In genomic region chr17:65799353-65799752, GRCm38 (mm10) we compare ENCODE assay signal across 19 mouse cellular contexts. TPM values are rescaled to one million over a fixed set of nuclear protein-coding genes. Genes with fewer than 3 reads are reported as not detected.
DNase-seq lines count a peak whose midpoint lies in the region; ATAC-seq and TF ChIP-seq lines count a peak whose summit lies in the region.
"Had no signal": no experiment of that assay in that cellular context is flagged by ENCODE, and none has a peak within 500 bp of the region (broad histone marks: within the 10 kb centered on the region; RNA-seq: fewer than 3 reads in every experiment).

No protein-coding gene starts in this region.

- H3K4me1 ChIP-seq in heart, embryonic 11.5 days (ENCODE audit: control insufficient read depth, insufficient read depth, low read length), result peaks cover 11% of the 10 kb centered on the region
- peaks cover 31% of the 10 kb centered on the region for H3K4me1 ChIP-seq in liver, embryonic 12.5 days
- peaks cover 4 to 11% of the 10 kb centered on the region in 2 experiments for H3K4me1 ChIP-seq in MEL (ENCODE audit: control insufficient read depth in 1 of 2, insufficient read depth in 2 of 2, low read length in 2 of 2)

- no peak overlapping the region for H3K9ac ChIP-seq in heart, embryonic 11.5 days (ENCODE audit: low read depth, low read length)
- H3K9ac ChIP-seq in liver, embryonic 12.5 days, result peak overlapping the region; percentile 12; the same call in 1 of the 2 replicates
- no peak overlapping the region for H3K9ac ChIP-seq in MEL (ENCODE audit: control insufficient read depth, low read depth, low read length, poor library complexity, severe bottlenecking)
- H3K9ac ChIP-seq: embryonic facial prominence, embryonic 13.5 days; forebrain, embryonic 12.5 days; heart, embryonic 13.5 days; hindbrain, embryonic 14.5 days; intestine, embryonic 15.5 days had no signal

- TF ChIP-seq EP300 in MEL (IDR thresholded peaks at IDR 0.05; ENCODE audit: low read depth in 1 of 2, low read length in 2 of 2), result no peak

- peak overlapping the region; percentile 8; the same call in 1 of the 2 replicates for H3K4me2 ChIP-seq in heart, embryonic 11.5 days
- H3K4me2 ChIP-seq in liver, embryonic 12.5 days, result 0 out of 2 replicates have a peak overlapping the region, but pooled peaks have one; percentile 18
- H3K4me2 ChIP-seq: embryonic facial prominence, embryonic 13.5 days; forebrain, embryonic 12.5 days; heart, embryonic 13.5 days; hindbrain, embryonic 14.5 days; intestine, embryonic 15.5 days had no signal

- no peak overlapping the region for H3K27ac ChIP-seq in heart, embryonic 11.5 days (ENCODE audit: low read depth, low read length)
- H3K27ac ChIP-seq in liver, embryonic 12.5 days, result no peak overlapping the region
- H3K27ac ChIP-seq in MEL (ENCODE audit: control insufficient read depth, low read depth, low read length), result no peak overlapping the region
- H3K27ac ChIP-seq: embryonic facial prominence, embryonic 13.5 days; forebrain, embryonic 12.5 days; heart, embryonic 13.5 days; hindbrain, embryonic 10.5 days; hindbrain, embryonic 14.5 days; intestine, embryonic 15.5 days had no signal

- no peaks in the 10 kb centered on the region for H3K9me3 ChIP-seq in heart, embryonic 11.5 days (replicated peaks; ENCODE audit: control insufficient read depth, low read length)
- H3K9me3 ChIP-seq in liver, embryonic 12.5 days (replicated peaks), result no peaks in the 10 kb centered on the region
- H3K9me3 ChIP-seq in MEL (replicated peaks; ENCODE audit: insufficient read depth, low read length), result no peaks in the 10 kb centered on the region
- H3K9me3 ChIP-seq: embryonic facial prominence, embryonic 13.5 days; forebrain, embryonic 12.5 days; heart, embryonic 13.5 days; hindbrain, embryonic 10.5 days; intestine, embryonic 15.5 days had no signal

- no peaks in the 10 kb centered on the region for H3K27me3 ChIP-seq in heart, embryonic 11.5 days (ENCODE audit: control insufficient read depth, insufficient read depth, low read length)
- no peaks in the 10 kb centered on the region for H3K27me3 ChIP-seq in liver, embryonic 12.5 days (replicated peaks)
- no peaks in the 10 kb centered on the region for H3K27me3 ChIP-seq in MEL (ENCODE audit: control insufficient read depth in 1 of 2, insufficient read depth in 2 of 2, low read length in 2 of 2)
- H3K27me3 ChIP-seq: embryonic facial prominence, embryonic 13.5 days; forebrain, embryonic 12.5 days; heart, embryonic 13.5 days; intestine, embryonic 15.5 days had no signal

- no peak for DNase-seq in heart, adult 9 months (ENCODE audit: low spot score in 2 of 2)
- DNase-seq in liver (no peak), MEL (ENCODE audit: low read depth, low spot score) (no peak)
- DNase-seq in spleen, adult 12 weeks (ENCODE audit: low spot score), result no peak
- DNase-seq: adrenal gland, postnatal 10 days; cerebellum, adult 11-12 months; cerebellum, adult 9-10 months; cerebellum, postnatal 25 days; gastrocnemius, postnatal 25 days had no signal

- no peak for TF ChIP-seq POLR2A in MEL (IDR thresholded peaks at IDR 0.05; ENCODE audit: control insufficient read depth in 1 of 2, insufficient read depth in 1 of 2, low read depth in 1 of 2, low read length in 2 of 2, poor library complexity in 1 of 2)

- no peaks in the 10 kb centered on the region for H3K36me3 ChIP-seq in heart, embryonic 11.5 days (ENCODE audit: control insufficient read depth, insufficient read depth, low read length)
- H3K36me3 ChIP-seq in liver, embryonic 12.5 days, result peaks cover 24% of the 10 kb centered on the region
- H3K36me3 ChIP-seq in MEL (ENCODE audit: control insufficient read depth in 1 of 2, insufficient read depth in 2 of 2, low read length in 2 of 2), result peaks cover 4 to 7% of the 10 kb centered on the region in 2 experiments

- 50% methylated on average over 1 of the region's 1 CpGs for WGBS in heart, embryonic 11.5 days (ENCODE audit: insufficient replicate concordance)
- 39% methylated on average over 1 of the region's 1 CpGs for WGBS in liver, embryonic 12.5 days (ENCODE audit: insufficient replicate concordance)

- peaks cover 45% of the 10 kb centered on the region for H3K79me2 ChIP-seq in MEL (ENCODE audit: control insufficient read depth, insufficient read depth, low read length, poor library complexity)

- no peak for ATAC-seq in heart, embryonic 11.5 days (replicated peaks; ENCODE audit: insufficient number of reproducible peaks, low FRiP score, low TSS enrichment)
- ATAC-seq in liver, embryonic 12.5 days, result peak; percentile 54; the same call in 1 of the 2 replicates
- 0 out of 2 replicates have a peak, but pooled peaks have one; percentile 12 for ATAC-seq in megakaryocyte-erythroid progenitor cell, adult 5-6 weeks (replicated peaks; ENCODE audit: low FRiP score, low TSS enrichment, poor library complexity, severe bottlenecking)
- ATAC-seq: forebrain, embryonic 16.5 days; intestine, embryonic 15.5 days had no signal

- H3K4me3 ChIP-seq in heart, embryonic 11.5 days (ENCODE audit: low read depth, low read length), result no peak overlapping the region
- H3K4me3 ChIP-seq in liver, embryonic 12.5 days, result no peak overlapping the region
- no peak overlapping the region for H3K4me3 ChIP-seq in MEL (ENCODE audit: control insufficient read depth in 1 of 2, insufficient read depth in 1 of 2, low read depth in 2 of 2, low read length in 2 of 2)
- H3K4me3 ChIP-seq: embryonic facial prominence, embryonic 13.5 days; forebrain, embryonic 12.5 days; heart, embryonic 13.5 days; hindbrain, embryonic 10.5 days; intestine, embryonic 15.5 days had no signal

- no peak for TF ChIP-seq RAD21 in MEL (IDR thresholded peaks at IDR 0.05; ENCODE audit: low read depth, low read length)

- no peak for TF ChIP-seq CTCF in MEL (IDR thresholded peaks at IDR 0.05 in 2 of 3, conservative IDR thresholded peaks at IDR 0.05 in 1 of 3; ENCODE audit: control insufficient read depth in 1 of 3, insufficient read depth in 1 of 3, low read depth in 2 of 3, low read length in 3 of 3, poor library complexity in 1 of 3, severe bottlenecking in 1 of 3)

TF ChIP-seq in MEL, 35 proteins besides CTCF, POLR2A, EP300 and RAD21:
- TF ChIP-seq USF2 (IDR thresholded peaks at IDR 0.05; ENCODE audit: borderline replicate concordance in 1 of 2, insufficient read depth in 1 of 2, low read depth in 1 of 2, low read length in 2 of 2) (0 out of 4 replicates have a peak, but pooled peaks of 1 of the 2 experiments have one; percentile 6), ZMIZ1 (IDR thresholded peaks at IDR 0.05; ENCODE audit: low read depth, low read length) (no peak), MYB (IDR thresholded peaks at IDR 0.05; ENCODE audit: low read depth, low read length) (no peak), SIN3A (IDR thresholded peaks at IDR 0.05; ENCODE audit: low read length) (0 out of 2 replicates have a peak, but pooled peaks have one; percentile 12)

RNA-seq across cellular contexts. Expression of gene Ppp4r1, which starts 17.0 kb away (rescaled TPM):
- 31.4 and 36.5 TPM in 2 replicates for polyA plus RNA-seq in heart, embryonic 11.5 days (2014; fragmentation: Nextera tagmentation; extraction: Ambion mirVana)
- 17.9 and 18.1 TPM in 2 replicates for polyA plus RNA-seq in liver, embryonic 12.5 days (2016; fragmentation: Nextera tagmentation; extraction: Ambion mirVana)
- 21.8 and 27.4 TPM in 2 replicates for total RNA-seq in MEL (2012; rRNA removed)
- polyA plus RNA-seq in MEL (2012; ENCODE audit: insufficient read depth in 1 of 2, insufficient read length in 2 of 2, low read depth in 1 of 2, low replicate concordance in 2 of 2, missing spikeins in 1 of 2), result 100 to 1,000 TPM in 1 of 2 experiments, 10 to 100 TPM in 1; 34.3 to 313 TPM
- 43.6 and 60.8 TPM in 2 replicates for total RNA-seq in megakaryocyte-erythroid progenitor cell, adult 5-6 weeks (2014; fragmentation: Nextera tagmentation)
- 23.8 and 37.2 TPM in 2 replicates for total RNA-seq in megakaryocyte-erythroid progenitor cell, adult 5-6 weeks (2017)

RNA-seq across cellular contexts. Expression of gene Rab31, which starts 26.8 kb away (rescaled TPM):
- 32.7 and 33.2 TPM in 2 replicates for polyA plus RNA-seq in heart, embryonic 11.5 days (2014; fragmentation: Nextera tagmentation; extraction: Ambion mirVana)
- polyA plus RNA-seq in liver, embryonic 12.5 days (2016; fragmentation: Nextera tagmentation; extraction: Ambion mirVana), result 7.0 and 7.7 TPM in 2 replicates
- 17.9 and 25.7 TPM in 2 replicates for total RNA-seq in MEL (2012; rRNA removed)
- polyA plus RNA-seq in MEL (2012; ENCODE audit: insufficient read depth in 1 of 2, insufficient read length in 2 of 2, low read depth in 1 of 2, low replicate concordance in 2 of 2, missing spikeins in 1 of 2), result 10 to 100 TPM in 1 of 2 experiments, not detected in 1; 23.6 TPM
- 1.3 and 4.3 TPM in 2 replicates for total RNA-seq in megakaryocyte-erythroid progenitor cell, adult 5-6 weeks (2014; fragmentation: Nextera tagmentation)
- total RNA-seq in megakaryocyte-erythroid progenitor cell, adult 5-6 weeks (2017), result 3.4 and 4.4 TPM in 2 replicates
